Mouse (Mus musculus): ENCODE data around the gene Pacs2.

DNA sequence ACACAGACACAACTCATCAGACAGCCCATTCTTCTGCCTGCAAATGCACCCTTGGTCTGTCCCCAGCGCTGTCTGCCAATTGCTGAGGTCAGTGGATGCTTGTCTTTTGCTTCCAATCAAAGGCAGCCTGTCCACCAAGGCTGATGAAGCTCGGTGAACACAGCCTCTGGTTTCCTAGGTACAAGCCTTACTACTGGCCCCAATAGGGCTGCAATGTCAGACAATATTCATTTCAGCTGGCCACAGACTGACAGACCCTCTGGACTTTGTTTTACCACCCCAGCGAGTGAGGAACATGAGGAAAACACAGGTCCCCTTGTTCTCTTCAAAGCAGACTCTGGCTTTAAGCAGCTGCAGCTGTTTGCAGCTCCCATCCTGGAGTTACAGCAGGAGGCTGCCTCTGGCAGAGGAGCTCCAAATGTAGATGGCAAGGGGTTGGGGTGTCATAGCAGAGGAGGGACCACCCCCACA, 1.3 kb upstream of the Pacs2 start:
- TF ChIP-seq CHD2 (IDR thresholded peaks at IDR 0.05; ENCODE audit: low read depth, low read length) (no peak), ZC3H11A (IDR thresholded peaks at IDR 0.05; ENCODE audit: borderline replicate concordance, low read depth, low read length) (no peak), ZNF384 (IDR thresholded peaks at IDR 0.05; ENCODE audit: low read depth, low read length) (no peak)
